Mouse (Mus musculus): ENCODE results near the gene Scarb1. TPM values are rescaled to one million over a fixed set of nuclear protein-coding genes. Genes with fewer than 3 reads are reported as not detected.

Scarb1 gene
- polyA plus RNA-seq, 1 experiment: 188 TPM

DNA sequence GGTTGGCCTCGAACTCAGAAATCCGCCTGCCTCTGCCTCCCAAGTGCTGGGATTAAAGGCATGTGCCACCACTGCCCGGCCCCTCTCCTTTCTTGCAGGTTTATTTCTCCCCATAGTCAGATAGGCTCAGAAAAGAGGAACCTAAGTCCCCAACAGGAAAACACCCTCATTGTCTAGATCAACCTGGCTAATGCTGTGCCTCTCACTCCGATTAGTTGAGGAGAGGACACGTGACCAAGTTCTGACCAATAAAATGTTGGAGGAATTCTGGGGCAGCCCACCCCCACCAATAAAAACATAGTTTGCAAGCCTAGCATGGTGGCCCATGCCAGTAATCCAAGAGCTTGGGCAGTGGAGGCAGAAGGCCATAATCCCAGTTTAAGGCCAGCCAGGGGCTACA, 11.0 kb upstream of the Scarb1 start:
- Histone ChIP-seq H3K27ac (ENCODE audit: control insufficient read depth, insufficient read depth, low read depth, low read length) (no peak overlapping the region), H3K27me3 (ENCODE audit: control insufficient read depth, insufficient read depth, low read length) (no peaks in the 10 kb centered on the region), H3K36me3 (ENCODE audit: control insufficient read depth, insufficient read depth, low read length) (no peaks in the 10 kb centered on the region), H3K4me1 (ENCODE audit: control insufficient read depth, insufficient read depth, low read length) (peaks cover 8% of the 10 kb centered on the region), H3K4me3 (ENCODE audit: control insufficient read depth, low read depth, low read length) (no peak overlapping the region; the same call in 1 of the 2 replicates)
- TF ChIP-seq POLR2A (IDR thresholded peaks at IDR 0.05; ENCODE audit: control insufficient read depth, low read depth, low read length): no peak
- no peak for TF ChIP-seq CTCF (IDR thresholded peaks at IDR 0.05; ENCODE audit: control insufficient read depth, insufficient read depth, insufficient replicate concordance, low read depth, low read length)

DNA sequence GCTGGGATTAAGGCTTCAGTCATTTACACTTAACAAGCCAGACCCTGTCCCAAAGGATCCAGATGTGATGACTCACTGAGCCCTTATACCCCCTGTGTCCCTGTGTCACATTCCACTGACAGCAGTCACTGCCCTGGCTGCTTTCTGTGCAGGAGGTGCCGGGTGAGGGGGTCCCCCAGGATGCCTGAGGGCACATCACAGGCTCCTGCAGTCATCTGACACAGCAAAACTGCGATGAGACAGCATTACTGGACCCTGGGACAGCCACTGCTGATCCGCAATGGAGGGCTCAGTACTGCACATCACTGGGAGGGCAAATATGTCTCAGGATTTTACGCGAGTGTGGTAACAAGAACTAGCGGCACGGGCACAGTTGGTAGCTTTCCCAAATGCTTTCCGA, 10.2 kb upstream of the Scarb1 start:
- Histone ChIP-seq H3K4me1 (ENCODE audit: control insufficient read depth, insufficient read depth, low read length) (peaks cover 8% of the 10 kb centered on the region), H3K36me3 (ENCODE audit: control insufficient read depth, insufficient read depth, low read length) (no peaks in the 10 kb centered on the region), H3K4me3 (ENCODE audit: control insufficient read depth, low read depth, low read length) (no peak overlapping the region), H3K27me3 (ENCODE audit: control insufficient read depth, insufficient read depth, low read length) (no peaks in the 10 kb centered on the region), H3K27ac (ENCODE audit: control insufficient read depth, insufficient read depth, low read depth, low read length) (no peak overlapping the region)
- TF ChIP-seq POLR2A (IDR thresholded peaks at IDR 0.05; ENCODE audit: control insufficient read depth, low read depth, low read length) (no peak), CTCF (IDR thresholded peaks at IDR 0.05; ENCODE audit: control insufficient read depth, insufficient read depth, insufficient replicate concordance, low read depth, low read length) (no peak)

DNA sequence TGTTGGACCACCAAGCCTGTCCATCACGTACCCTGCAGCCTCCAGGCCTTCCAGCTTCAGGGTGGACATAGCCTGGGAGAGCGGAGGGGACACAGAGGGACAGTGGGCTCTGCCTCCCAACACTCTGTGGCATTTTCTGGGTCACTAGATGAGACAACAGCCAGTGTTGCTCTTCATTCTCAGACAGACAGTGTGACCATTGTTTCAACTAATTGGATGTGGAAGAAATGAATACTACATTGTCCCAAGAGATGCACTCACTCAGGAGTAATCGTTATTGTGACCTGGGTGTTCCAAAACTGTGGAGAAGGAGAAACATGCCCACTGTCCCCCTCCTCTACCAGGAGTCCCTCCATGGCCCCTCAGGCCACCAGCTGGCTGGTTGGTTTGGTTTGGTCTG, 8.5 kb upstream of the Scarb1 start:
- Histone ChIP-seq H3K36me3 (ENCODE audit: control insufficient read depth, insufficient read depth, low read length) (no peaks in the 10 kb centered on the region), H3K27ac (ENCODE audit: control insufficient read depth, insufficient read depth, low read depth, low read length) (no peak overlapping the region), H3K4me3 (ENCODE audit: control insufficient read depth, low read depth, low read length) (no peak overlapping the region), H3K27me3 (ENCODE audit: control insufficient read depth, insufficient read depth, low read length) (no peaks in the 10 kb centered on the region), H3K4me1 (ENCODE audit: control insufficient read depth, insufficient read depth, low read length) (peaks cover 5% of the 10 kb centered on the region; the same call in 1 of the 2 replicates)
- TF ChIP-seq CTCF (IDR thresholded peaks at IDR 0.05; ENCODE audit: control insufficient read depth, insufficient read depth, insufficient replicate concordance, low read depth, low read length) (no peak), POLR2A (IDR thresholded peaks at IDR 0.05; ENCODE audit: control insufficient read depth, low read depth, low read length) (no peak)

DNA sequence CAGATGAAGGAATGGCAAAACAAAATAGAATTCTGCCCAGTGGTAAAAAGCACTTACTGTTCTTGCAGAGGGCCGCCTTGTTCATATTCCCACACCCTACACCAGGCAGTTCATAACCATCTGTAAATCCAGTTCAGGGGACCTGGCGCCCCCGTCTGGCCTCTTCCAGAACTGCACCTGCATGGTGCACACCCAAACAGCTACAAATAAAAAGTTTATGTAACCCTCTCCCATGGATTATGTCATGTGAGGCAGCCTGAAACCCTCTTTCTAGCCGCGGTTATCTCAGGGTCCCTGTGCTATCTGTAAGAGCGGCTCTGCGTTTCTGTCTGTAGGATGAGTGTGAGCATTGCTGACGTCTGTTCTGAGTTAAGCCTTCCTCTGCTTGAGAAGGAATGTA, 7.6 kb upstream of the Scarb1 start:
- no peak for TF ChIP-seq POLR2A (IDR thresholded peaks at IDR 0.05; ENCODE audit: control insufficient read depth, low read depth, low read length)
- peak; percentile 83; the same call in 1 of the 2 replicates for TF ChIP-seq CTCF (IDR thresholded peaks at IDR 0.05; ENCODE audit: control insufficient read depth, insufficient read depth, insufficient replicate concordance, low read depth, low read length)
- no peak overlapping the region for H3K27ac ChIP-seq (ENCODE audit: control insufficient read depth, insufficient read depth, low read depth, low read length)
- H3K36me3 ChIP-seq (ENCODE audit: control insufficient read depth, insufficient read depth, low read length): no peaks in the 10 kb centered on the region
- no peaks in the 10 kb centered on the region for H3K27me3 ChIP-seq (ENCODE audit: control insufficient read depth, insufficient read depth, low read length)
- H3K4me1 ChIP-seq (ENCODE audit: control insufficient read depth, insufficient read depth, low read length): peaks cover 5% of the 10 kb centered on the region; the same call in 1 of the 2 replicates
- H3K4me3 ChIP-seq (ENCODE audit: control insufficient read depth, low read depth, low read length): no peak overlapping the region

DNA sequence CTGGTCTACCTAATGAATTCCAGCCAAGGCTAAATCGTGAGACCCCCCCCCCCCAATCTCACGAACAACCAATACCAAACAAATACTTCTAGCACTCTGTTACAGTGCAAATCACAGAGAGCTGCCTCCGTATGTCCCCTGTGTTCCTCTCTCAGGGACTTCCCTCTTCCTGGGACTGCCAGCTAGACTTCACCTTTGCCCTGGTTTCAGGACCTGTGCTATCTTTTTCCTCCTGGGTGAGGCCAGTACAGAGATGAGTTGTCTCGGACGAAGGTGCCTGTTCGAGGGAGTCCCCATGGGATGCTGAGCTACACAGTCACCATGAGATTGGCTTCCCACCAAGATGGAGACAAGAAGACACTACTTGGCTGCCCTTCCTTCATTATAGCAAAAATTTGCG, 7.2 kb upstream of the Scarb1 start:
- Histone ChIP-seq H3K27ac (ENCODE audit: control insufficient read depth, insufficient read depth, low read depth, low read length) (no peak overlapping the region), H3K36me3 (ENCODE audit: control insufficient read depth, insufficient read depth, low read length) (no peaks in the 10 kb centered on the region), H3K4me1 (ENCODE audit: control insufficient read depth, insufficient read depth, low read length) (peaks cover 5% of the 10 kb centered on the region; the same call in 1 of the 2 replicates), H3K4me3 (ENCODE audit: control insufficient read depth, low read depth, low read length) (no peak overlapping the region), H3K27me3 (ENCODE audit: control insufficient read depth, insufficient read depth, low read length) (no peaks in the 10 kb centered on the region)
- TF ChIP-seq POLR2A (IDR thresholded peaks at IDR 0.05; ENCODE audit: control insufficient read depth, low read depth, low read length) (no peak), CTCF (IDR thresholded peaks at IDR 0.05; ENCODE audit: control insufficient read depth, insufficient read depth, insufficient replicate concordance, low read depth, low read length) (no peak)

DNA sequence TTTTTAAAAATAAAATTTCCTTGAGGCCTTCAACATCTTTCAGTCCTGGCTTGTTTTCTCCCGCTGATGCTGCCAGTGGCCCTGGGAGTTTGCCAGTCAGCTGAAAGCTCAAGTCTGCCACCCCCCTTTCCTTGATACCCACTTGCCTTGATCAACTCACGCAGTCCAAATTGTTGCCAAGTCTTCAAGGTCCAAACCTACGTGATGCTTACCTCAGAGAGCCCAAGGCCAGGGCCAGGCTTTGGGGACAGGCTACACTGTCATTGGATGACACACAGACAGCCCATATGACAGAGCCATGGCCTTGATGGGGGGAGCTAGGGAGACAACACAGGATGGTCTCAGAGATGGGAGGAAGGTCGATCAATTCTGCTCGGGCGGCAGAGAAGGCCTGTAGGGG, 3.4 kb upstream of the Scarb1 start:
- Histone ChIP-seq H3K4me1 (ENCODE audit: control insufficient read depth, insufficient read depth, low read length) (peaks cover 25% of the 10 kb centered on the region), H3K4me3 (ENCODE audit: control insufficient read depth, low read depth, low read length) (no peak overlapping the region), H3K27ac (ENCODE audit: control insufficient read depth, insufficient read depth, low read depth, low read length) (no peak overlapping the region), H3K27me3 (ENCODE audit: control insufficient read depth, insufficient read depth, low read length) (no peaks in the 10 kb centered on the region), H3K36me3 (ENCODE audit: control insufficient read depth, insufficient read depth, low read length) (no peaks in the 10 kb centered on the region)
- no peak for TF ChIP-seq CTCF (IDR thresholded peaks at IDR 0.05; ENCODE audit: control insufficient read depth, insufficient read depth, insufficient replicate concordance, low read depth, low read length)
- no peak for TF ChIP-seq POLR2A (IDR thresholded peaks at IDR 0.05; ENCODE audit: control insufficient read depth, low read depth, low read length)

DNA sequence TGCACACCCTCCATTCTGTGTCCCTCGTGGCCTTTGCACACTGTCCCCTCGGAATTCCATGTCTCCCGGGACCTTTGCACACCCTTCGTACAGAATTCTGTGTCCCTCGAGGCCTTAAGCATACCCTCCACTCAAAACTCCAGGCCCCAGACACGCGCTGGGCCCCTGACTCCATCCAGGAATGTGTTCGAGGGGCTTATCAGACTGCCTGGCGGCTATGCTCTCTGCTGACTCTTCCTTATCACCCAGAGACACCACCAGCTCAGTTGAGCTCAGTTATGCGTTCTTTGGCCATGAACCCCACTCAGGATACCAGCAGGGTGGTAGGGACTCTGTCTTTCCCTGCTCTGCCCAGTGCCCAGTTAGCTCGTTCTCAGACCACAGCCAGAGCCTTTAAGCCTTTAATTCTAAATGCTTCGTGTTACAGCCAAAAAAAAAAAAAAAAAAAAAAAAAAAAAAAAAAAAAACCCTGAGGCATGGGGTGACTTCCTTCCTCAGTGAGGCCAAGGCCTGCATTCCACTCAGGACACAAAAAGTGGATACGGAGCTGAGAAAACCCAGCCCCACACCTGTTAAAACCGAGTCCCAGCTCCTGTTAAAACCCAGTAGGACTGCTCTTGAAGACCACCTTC, 681 bp upstream of the Scarb1 start:
- peaks cover 29% of the 10 kb centered on the region for H3K4me1 ChIP-seq (ENCODE audit: control insufficient read depth, insufficient read depth, low read length)
- no peak overlapping the region for H3K27ac ChIP-seq (ENCODE audit: control insufficient read depth, insufficient read depth, low read depth, low read length)
- peak overlapping the region; percentile 95 for H3K4me3 ChIP-seq (ENCODE audit: control insufficient read depth, low read depth, low read length)
- H3K36me3 ChIP-seq (ENCODE audit: control insufficient read depth, insufficient read depth, low read length): no peaks in the 10 kb centered on the region
- TF ChIP-seq CTCF (IDR thresholded peaks at IDR 0.05; ENCODE audit: control insufficient read depth, insufficient read depth, insufficient replicate concordance, low read depth, low read length): no peak
- TF ChIP-seq POLR2A (IDR thresholded peaks at IDR 0.05; ENCODE audit: control insufficient read depth, low read depth, low read length): no peak
- H3K27me3 ChIP-seq (ENCODE audit: control insufficient read depth, insufficient read depth, low read length): no peaks in the 10 kb centered on the region
